Mouse (Mus musculus): ENCODE measurements around the gene Tmem185b. TPM values are rescaled to one million over a fixed set of nuclear protein-coding genes. Genes with fewer than 3 reads are reported as not detected.

Tmem185b gene
- polyA plus RNA-seq, 1 experiment = 61.2 TPM

GRCm38 (mm10) chr1:119508548-119508947 is 17.4 kb upstream of the Tmem185b start:
- no peak overlapping the region for H3K27ac ChIP-seq (ENCODE audit: control insufficient read depth, insufficient read depth, low read length)
- H3K36me3 ChIP-seq (ENCODE audit: control insufficient read depth, insufficient read depth, low read length) = no peaks in the 10 kb centered on the region
- WGBS = 81% methylated on average over 4 of the region's 4 CpGs
- peaks cover 11% of the 10 kb centered on the region for H3K4me1 ChIP-seq (replicated peaks; ENCODE audit: control insufficient read depth, insufficient read depth, low read length)
- no peaks in the 10 kb centered on the region for H3K27me3 ChIP-seq (ENCODE audit: control insufficient read depth, insufficient read depth, low read length)
- no peak overlapping the region for H3K4me3 ChIP-seq (ENCODE audit: control insufficient read depth, insufficient read depth, low read length)
- TF ChIP-seq CTCF (IDR thresholded peaks at IDR 0.05; ENCODE audit: borderline replicate concordance, control insufficient read depth, extremely low read depth, insufficient read depth, low read length, poor library complexity) (no peak), POLR2A (IDR thresholded peaks at IDR 0.05; ENCODE audit: control insufficient read depth, extremely low read depth, insufficient read depth, low read length, poor library complexity) (no peak)
- no peak for DNase-seq

- H3K27me3 ChIP-seq (ENCODE audit: control insufficient read depth, insufficient read depth, low read length) = no peaks in the 10 kb centered on the region
- no peak for TF ChIP-seq POLR2A (IDR thresholded peaks at IDR 0.05; ENCODE audit: control insufficient read depth, extremely low read depth, insufficient read depth, low read length, poor library complexity)
- no peak for TF ChIP-seq CTCF (IDR thresholded peaks at IDR 0.05; ENCODE audit: borderline replicate concordance, control insufficient read depth, extremely low read depth, insufficient read depth, low read length, poor library complexity)
- 77% methylated on average over 7 of the region's 7 CpGs for WGBS
Measured at GRCm38 (mm10) chr1:119509474-119509873, 16.5 kb upstream of the Tmem185b start.

GRCm38 (mm10) chr1:119510409-119510808 is 15.6 kb upstream of the Tmem185b start:
- WGBS = 71% methylated on average over 9 of the region's 9 CpGs
- no peaks in the 10 kb centered on the region for H3K27me3 ChIP-seq (ENCODE audit: control insufficient read depth, insufficient read depth, low read length)

More at GRCm38 (mm10) chr1:119509474-119509873, 16.5 kb upstream of the Tmem185b start:
- no peak for DNase-seq
- Histone ChIP-seq H3K4me3 (ENCODE audit: control insufficient read depth, insufficient read depth, low read length) (no peak overlapping the region), H3K27ac (ENCODE audit: control insufficient read depth, insufficient read depth, low read length) (no peak overlapping the region), H3K36me3 (ENCODE audit: control insufficient read depth, insufficient read depth, low read length) (no peaks in the 10 kb centered on the region), H3K4me1 (replicated peaks; ENCODE audit: control insufficient read depth, insufficient read depth, low read length) (peaks cover 4% of the 10 kb centered on the region; the same call in 1 of the 2 replicates)

GRCm38 (mm10) chr1:119510857-119511256 is 15.1 kb upstream of the Tmem185b start:
- Histone ChIP-seq H3K36me3 (ENCODE audit: control insufficient read depth, insufficient read depth, low read length) (no peaks in the 10 kb centered on the region), H3K27ac (ENCODE audit: control insufficient read depth, insufficient read depth, low read length) (no peak overlapping the region), H3K4me3 (ENCODE audit: control insufficient read depth, insufficient read depth, low read length) (no peak overlapping the region), H3K4me1 (replicated peaks; ENCODE audit: control insufficient read depth, insufficient read depth, low read length) (no peaks in the 10 kb centered on the region), H3K27me3 (ENCODE audit: control insufficient read depth, insufficient read depth, low read length) (no peaks in the 10 kb centered on the region)
- DNase-seq = no peak
- TF ChIP-seq CTCF (IDR thresholded peaks at IDR 0.05; ENCODE audit: borderline replicate concordance, control insufficient read depth, extremely low read depth, insufficient read depth, low read length, poor library complexity) (no peak), POLR2A (IDR thresholded peaks at IDR 0.05; ENCODE audit: control insufficient read depth, extremely low read depth, insufficient read depth, low read length, poor library complexity) (no peak)
- WGBS = 82% methylated on average over 8 of the region's 8 CpGs

More at GRCm38 (mm10) chr1:119510409-119510808, 15.6 kb upstream of the Tmem185b start:
- no peak for TF ChIP-seq POLR2A (IDR thresholded peaks at IDR 0.05; ENCODE audit: control insufficient read depth, extremely low read depth, insufficient read depth, low read length, poor library complexity)
- TF ChIP-seq CTCF (IDR thresholded peaks at IDR 0.05; ENCODE audit: borderline replicate concordance, control insufficient read depth, extremely low read depth, insufficient read depth, low read length, poor library complexity) = no peak
- H3K4me3 ChIP-seq (ENCODE audit: control insufficient read depth, insufficient read depth, low read length) = no peak overlapping the region
- no peak overlapping the region for H3K27ac ChIP-seq (ENCODE audit: control insufficient read depth, insufficient read depth, low read length)
- no peaks in the 10 kb centered on the region for H3K4me1 ChIP-seq (replicated peaks; ENCODE audit: control insufficient read depth, insufficient read depth, low read length)
- H3K36me3 ChIP-seq (ENCODE audit: control insufficient read depth, insufficient read depth, low read length) = no peaks in the 10 kb centered on the region
- DNase-seq = no peak

- Histone ChIP-seq H3K36me3 (ENCODE audit: control insufficient read depth, insufficient read depth, low read length) (no peaks in the 10 kb centered on the region), H3K27me3 (ENCODE audit: control insufficient read depth, insufficient read depth, low read length) (no peaks in the 10 kb centered on the region), H3K4me1 (replicated peaks; ENCODE audit: control insufficient read depth, insufficient read depth, low read length) (peaks cover 18% of the 10 kb centered on the region), H3K27ac (ENCODE audit: control insufficient read depth, insufficient read depth, low read length) (peak overlapping the region; percentile 26; the same call in 1 of the 2 replicates), H3K4me3 (ENCODE audit: control insufficient read depth, insufficient read depth, low read length) (no peak overlapping the region)
- no peak for DNase-seq
- TF ChIP-seq POLR2A (IDR thresholded peaks at IDR 0.05; ENCODE audit: control insufficient read depth, extremely low read depth, insufficient read depth, low read length, poor library complexity) = no peak
- no peak for TF ChIP-seq CTCF (IDR thresholded peaks at IDR 0.05; ENCODE audit: borderline replicate concordance, control insufficient read depth, extremely low read depth, insufficient read depth, low read length, poor library complexity)
- 81% methylated on average over 7 of the region's 7 CpGs for WGBS
Measured at GRCm38 (mm10) chr1:119518060-119518459, 7.9 kb upstream of the Tmem185b start.

GRCm38 (mm10) chr1:119518786-119519185 is 7.2 kb upstream of the Tmem185b start:
- DNase-seq = no peak
- no peaks in the 10 kb centered on the region for H3K36me3 ChIP-seq (ENCODE audit: control insufficient read depth, insufficient read depth, low read length)
- peaks cover 18% of the 10 kb centered on the region for H3K4me1 ChIP-seq (replicated peaks; ENCODE audit: control insufficient read depth, insufficient read depth, low read length)
- no peaks in the 10 kb centered on the region for H3K27me3 ChIP-seq (ENCODE audit: control insufficient read depth, insufficient read depth, low read length)
- H3K4me3 ChIP-seq (ENCODE audit: control insufficient read depth, insufficient read depth, low read length) = no peak overlapping the region
- no peak for TF ChIP-seq CTCF (IDR thresholded peaks at IDR 0.05; ENCODE audit: borderline replicate concordance, control insufficient read depth, extremely low read depth, insufficient read depth, low read length, poor library complexity)
- no peak for TF ChIP-seq POLR2A (IDR thresholded peaks at IDR 0.05; ENCODE audit: control insufficient read depth, extremely low read depth, insufficient read depth, low read length, poor library complexity)
- no peak overlapping the region for H3K27ac ChIP-seq (ENCODE audit: control insufficient read depth, insufficient read depth, low read length)

GRCm38 (mm10) chr1:119519286-119519685 is 6.7 kb upstream of the Tmem185b start:
- Histone ChIP-seq H3K36me3 (ENCODE audit: control insufficient read depth, insufficient read depth, low read length) (no peaks in the 10 kb centered on the region), H3K27ac (ENCODE audit: control insufficient read depth, insufficient read depth, low read length) (no peak overlapping the region), H3K4me3 (ENCODE audit: control insufficient read depth, insufficient read depth, low read length) (no peak overlapping the region), H3K27me3 (ENCODE audit: control insufficient read depth, insufficient read depth, low read length) (no peaks in the 10 kb centered on the region), H3K4me1 (replicated peaks; ENCODE audit: control insufficient read depth, insufficient read depth, low read length) (peaks cover 18% of the 10 kb centered on the region)
- 93% methylated on average over 6 of the region's 6 CpGs for WGBS
- TF ChIP-seq CTCF (IDR thresholded peaks at IDR 0.05; ENCODE audit: borderline replicate concordance, control insufficient read depth, extremely low read depth, insufficient read depth, low read length, poor library complexity) (no peak), POLR2A (IDR thresholded peaks at IDR 0.05; ENCODE audit: control insufficient read depth, extremely low read depth, insufficient read depth, low read length, poor library complexity) (no peak)
- DNase-seq = no peak

Data from thymus, adult 2 months (tissue).